Mouse (Mus musculus) brain, embryonic 14.5 days (tissue): ENCODE data around the gene Osgep.
A peak's percentile ranks its signal among the peaks of the same experiment; 100 is the strongest.

Experiments used
- CTCF ChIP-seq: fragments of 200-500 bp; IDR thresholded peaks from 2 replicates; pipeline ENCODE4 v1.5.1; 2012; ENCODE audit warnings: inconsistent platforms, mild to moderate bottlenecking, moderate library complexity, borderline replicate concordance; ENCODE audit not compliant: insufficient read depth, insufficient read length; ENCODE audit errors: extremely low read depth
- POLR2A ChIP-seq: fragments of 200-500 bp; IDR thresholded peaks from 2 replicates; pipeline ENCODE4 v1.6.1; 2012; ENCODE audit warnings: mild to moderate bottlenecking, inconsistent platforms, borderline replicate concordance; ENCODE audit not compliant: poor library complexity, insufficient read depth, insufficient read length, severe bottlenecking; ENCODE audit errors: extremely low read depth

DNA sequence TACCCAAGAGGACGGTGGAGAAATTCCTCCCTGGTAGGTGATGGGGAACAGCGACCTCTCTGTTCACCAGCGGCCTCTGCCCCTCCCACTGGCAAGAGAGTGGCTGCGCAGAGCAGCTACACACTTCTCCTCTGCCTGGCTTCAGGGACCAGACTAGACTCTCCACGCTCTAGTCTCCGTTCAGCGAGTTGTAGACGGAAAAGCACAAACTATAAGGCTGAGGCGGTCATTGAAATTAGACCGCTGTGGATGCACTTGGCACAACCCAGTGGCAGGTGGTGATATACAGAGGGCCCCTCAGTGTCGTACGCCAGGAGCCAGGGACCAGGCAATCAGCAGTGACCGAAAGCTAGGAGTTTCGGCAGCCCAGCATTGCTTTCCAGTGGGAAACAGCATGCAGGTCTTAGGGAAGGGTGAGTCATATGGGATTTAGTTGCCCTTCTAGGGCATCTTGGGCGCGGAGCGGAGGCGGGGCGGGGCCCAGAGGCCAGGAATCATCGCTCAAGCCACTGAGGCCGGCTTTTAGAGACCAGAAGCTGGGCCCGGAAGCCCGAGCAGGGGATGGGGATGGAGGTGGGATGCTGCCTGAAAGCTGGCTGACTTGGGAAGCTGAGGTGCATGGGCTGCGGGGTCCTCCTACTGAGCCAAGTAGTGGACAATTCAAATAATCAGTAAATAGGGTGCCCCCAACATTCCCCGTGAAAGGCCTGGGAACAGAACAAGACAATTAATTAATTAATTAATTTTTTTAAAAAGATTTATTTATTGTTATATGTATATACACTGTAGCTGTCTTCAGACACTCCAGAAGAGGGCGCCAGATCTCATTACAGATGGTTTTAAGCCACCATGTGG, 20.5 kb downstream of the Osgep start:
- TF ChIP-seq CTCF: peak; percentile 46; the same call in 1 of the 2 replicates
- TF ChIP-seq POLR2A: no peak
